Mouse (Mus musculus): ENCODE results near the gene Szt2.

DNA sequence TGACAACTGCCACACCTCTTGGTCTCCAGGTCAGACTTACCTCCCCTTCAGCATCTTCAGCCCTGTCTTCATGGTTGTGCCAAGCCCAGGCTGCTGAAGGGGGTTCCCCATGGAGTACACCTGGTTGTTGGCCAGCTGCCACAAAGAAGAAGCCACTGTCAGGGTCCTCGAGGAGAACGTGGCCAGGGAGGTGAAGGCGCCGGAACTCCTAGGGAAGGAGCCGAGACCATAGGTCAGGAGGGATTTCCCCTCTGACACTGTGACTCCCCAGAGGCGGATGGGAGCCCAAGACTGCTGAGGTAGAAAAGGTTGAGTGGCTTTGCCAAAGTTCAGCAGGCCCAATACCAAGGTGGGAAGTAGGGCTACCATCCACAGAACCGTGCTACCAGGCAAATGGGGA is 25.8 kb downstream of the Szt2 start:
- TF ChIP-seq CTCF (IDR thresholded peaks at IDR 0.05; ENCODE audit: low read depth) (no peak), EP300 (IDR thresholded peaks at IDR 0.05; ENCODE audit: low read depth) (no peak)
